Mouse (Mus musculus) stomach, embryonic 14.5 days (tissue): ENCODE results near the gene Qsox1. TPM values are rescaled to one million over a fixed set of nuclear protein-coding genes. Genes with fewer than 3 reads are reported as not detected.

Experiments used
- ATAC-seq: fragments of 200-750 bp; cut with Nextera tagmentation; 2 replicates; pipeline ENCODE4 v1.8.0; 2017; ENCODE audit warnings: low read depth, moderate TSS enrichment; ENCODE audit not compliant: insufficient number of reproducible peaks, insufficient read depth, low FRiP score
- H3K27ac ChIP-seq: fragments of 300-500 bp; sonication (generic); 2 replicates; pipeline ENCODE4 v1.5.1; 2014; ENCODE audit warnings: mild to moderate bottlenecking, low read length, moderate library complexity, mixed read lengths
- H3K27me3 ChIP-seq: fragments of 300-500 bp; sonication (generic); 2 replicates; pipeline ENCODE4 v1.6.1; 2014; ENCODE audit warnings: low read length, control low read depth, mixed read lengths; ENCODE audit not compliant: control insufficient read depth, insufficient read depth
- H3K36me3 ChIP-seq: fragments of 300-500 bp; sonication (generic); 2 replicates; pipeline ENCODE4 v1.6.1; 2014; ENCODE audit warnings: mild to moderate bottlenecking, control low read depth, low read length, moderate library complexity, mixed read lengths; ENCODE audit not compliant: control insufficient read depth, insufficient read depth
- H3K4me1 ChIP-seq: fragments of 300-500 bp; sonication (generic); 2 replicates; pipeline ENCODE4 v1.6.1; 2014; ENCODE audit warnings: low read length, control low read depth, mixed read lengths; ENCODE audit not compliant: control insufficient read depth, insufficient read depth
- H3K4me2 ChIP-seq: fragments of 300-500 bp; sonication (generic); replicated peaks from 2 replicates; pipeline ENCODE4 v1.6.1; 2014; ENCODE audit warnings: low read depth, low read length, control low read depth
- H3K4me3 ChIP-seq: fragments of 300-500 bp; sonication (generic); 2 replicates; pipeline ENCODE4 v1.5.1; 2014; ENCODE audit warnings: low read depth, low read length, control low read depth
- H3K9ac ChIP-seq: fragments of 300-500 bp; sonication (generic); replicated peaks from 2 replicates; pipeline ENCODE4 v1.6.1; 2014; ENCODE audit warnings: low read depth, mild to moderate bottlenecking, control low read depth, low read length, moderate library complexity, mixed read lengths
- H3K9me3 ChIP-seq: fragments of 300-500 bp; sonication (generic); 2 replicates; pipeline ENCODE4 v1.6.1; 2016; ENCODE audit warnings: low read depth, low read length, control low read depth; ENCODE audit not compliant: control insufficient read depth
- WGBS: fragments of 180-500 bp; shearing (Covaris S2); extraction: QIAGEN DNeasy Blood & Tissue Kit; methylation state at CpG from one replicate; pipeline ENCODE4 v1.1.7; 2014; 5-methylcytosine and 5-hydroxymethylcytosine counted together
- polyA plus RNA-seq: library from polyadenylated mRNA; unstranded; fragments of >200 nt; fragmentation: Nextera tagmentation; extraction: Ambion mirVana; gene quantifications from 2 replicates; pipeline ENCODE4 v1.2.1, GENCODE M21; 2014

Gene Qsox1
- polyA plus RNA-seq = 26.9 and 28.1 TPM in 2 replicates

GRCm38 (mm10) chr1:155812581-155813499 lies at the start of gene Qsox1:
TSS of gene Qsox1 (minus strand) at chr1:155812889.
- Histone ChIP-seq H3K9me3 (no peaks in the 10 kb centered on the region; the same call in 1 of the 2 replicates), H3K36me3 (no peaks in the 10 kb centered on the region), H3K27me3 (no peaks in the 10 kb centered on the region), H3K4me3 (peak within 1 kb of the TSS; percentile 82), H3K27ac (peak within 1 kb of the TSS; percentile 48; the same call in 1 of the 2 replicates), H3K9ac (peak within 1 kb of the TSS; percentile 64), H3K4me2 (peak within 1 kb of the TSS; percentile 76), H3K4me1 (peaks cover 18% of the 10 kb centered on the region; the same call in 1 of the 2 replicates)
- under 1% methylated on average over 65 of the region's 67 CpGs for WGBS
- peak; percentile 88 for ATAC-seq

GRCm38 (mm10) chr1:155854926-155855702 lies 42.4 kb upstream of the Qsox1 start:
- H3K27ac ChIP-seq = no peak overlapping the region
- WGBS = 80% methylated on average over 7 of the region's 7 CpGs
- H3K4me1 ChIP-seq = no peaks in the 10 kb centered on the region
- no peak overlapping the region for H3K4me3 ChIP-seq
- no peak for ATAC-seq
- H3K27me3 ChIP-seq = no peaks in the 10 kb centered on the region
- H3K9ac ChIP-seq = no peak overlapping the region
- peaks cover 30% of the 10 kb centered on the region for H3K36me3 ChIP-seq
- H3K9me3 ChIP-seq = no peaks in the 10 kb centered on the region
- H3K4me2 ChIP-seq = no peak overlapping the region

- Histone ChIP-seq H3K27ac (no peak overlapping the region), H3K4me2 (no peak overlapping the region), H3K4me1 (no peaks in the 10 kb centered on the region), H3K27me3 (no peaks in the 10 kb centered on the region), H3K36me3 (peaks cover 28% of the 10 kb centered on the region), H3K9ac (no peak overlapping the region), H3K9me3 (no peaks in the 10 kb centered on the region), H3K4me3 (no peak overlapping the region)
- whole genome bisulfite sequencing = 96% methylated on average over 5 of the region's 5 CpGs
- no peak for ATAC-seq
Observed at GRCm38 (mm10) chr1:155853009-155853408, 40.3 kb upstream of the Qsox1 start.

- H3K36me3 ChIP-seq = peaks cover 29% of the 10 kb centered on the region
- no peaks in the 10 kb centered on the region for H3K4me1 ChIP-seq
- H3K4me3 ChIP-seq = no peak overlapping the region
- WGBS = 72% methylated on average over 5 of the region's 5 CpGs
- H3K9me3 ChIP-seq = no peaks in the 10 kb centered on the region
- no peak overlapping the region for H3K9ac ChIP-seq
- H3K4me2 ChIP-seq = no peak overlapping the region
- H3K27me3 ChIP-seq = no peaks in the 10 kb centered on the region
- no peak overlapping the region for H3K27ac ChIP-seq
- ATAC-seq = no peak
Observed at GRCm38 (mm10) chr1:155844235-155844634, 31.5 kb upstream of the Qsox1 start.

GRCm38 (mm10) chr1:155843538-155843937 lies 30.8 kb upstream of the Qsox1 start:
- Histone ChIP-seq H3K4me1 (no peaks in the 10 kb centered on the region), H3K9me3 (no peaks in the 10 kb centered on the region), H3K4me3 (no peak overlapping the region), H3K27me3 (no peaks in the 10 kb centered on the region), H3K4me2 (no peak overlapping the region), H3K9ac (no peak overlapping the region), H3K27ac (no peak overlapping the region), H3K36me3 (peaks cover 25% of the 10 kb centered on the region)
- ATAC-seq = 0 out of 2 replicates have a peak, but pooled peaks have one; percentile 33
- WGBS = 52% methylated on average over 4 of the region's 4 CpGs

GRCm38 (mm10) chr1:155835667-155836066 lies 23.0 kb upstream of the Qsox1 start:
- WGBS = 65% methylated on average over 2 of the region's 2 CpGs
- H3K4me3 ChIP-seq = no peak overlapping the region
- ATAC-seq = no peak
- no peak overlapping the region for H3K9ac ChIP-seq
- H3K9me3 ChIP-seq = no peaks in the 10 kb centered on the region
- H3K4me1 ChIP-seq = no peaks in the 10 kb centered on the region
- no peaks in the 10 kb centered on the region for H3K27me3 ChIP-seq
- H3K4me2 ChIP-seq = no peak overlapping the region
- no peak overlapping the region for H3K27ac ChIP-seq
- H3K36me3 ChIP-seq = no peaks in the 10 kb centered on the region

- H3K36me3 ChIP-seq = no peaks in the 10 kb centered on the region
- no peak overlapping the region for H3K9ac ChIP-seq
- 83% methylated on average over 9 of the region's 9 CpGs for WGBS
- no peak overlapping the region for H3K4me3 ChIP-seq
- H3K4me1 ChIP-seq = no peaks in the 10 kb centered on the region
- no peaks in the 10 kb centered on the region for H3K27me3 ChIP-seq
- no peaks in the 10 kb centered on the region for H3K9me3 ChIP-seq
- no peak for ATAC-seq
- H3K4me2 ChIP-seq = no peak overlapping the region
- H3K27ac ChIP-seq = no peak overlapping the region
Observed at GRCm38 (mm10) chr1:155833610-155834009, 20.9 kb upstream of the Qsox1 start.

GRCm38 (mm10) chr1:155831958-155832357 lies 19.3 kb upstream of the Qsox1 start:
- no peaks in the 10 kb centered on the region for H3K9me3 ChIP-seq
- no peaks in the 10 kb centered on the region for H3K36me3 ChIP-seq
- H3K4me3 ChIP-seq = no peak overlapping the region
- H3K27ac ChIP-seq = no peak overlapping the region
- H3K27me3 ChIP-seq = no peaks in the 10 kb centered on the region
- no peaks in the 10 kb centered on the region for H3K4me1 ChIP-seq
- 89% methylated on average over 3 of the region's 3 CpGs for WGBS
- H3K9ac ChIP-seq = no peak overlapping the region
- no peak for ATAC-seq
- H3K4me2 ChIP-seq = no peak overlapping the region
